Mouse (Mus musculus) left cerebral cortex, adult 11 months (tissue): ENCODE measurements around the gene Dph6.

Source experiments
- DNase-seq: peaks from one replicate; pipeline ENCODE4 v3.0.0; 2022; ENCODE audit warnings: low spot score

Gene Dph6

GRCm38 (mm10) chr2:114540416-114540815, 114.3 kb downstream of the Dph6 start:
- DNase-seq = no peak

GRCm38 (mm10) chr2:114536032-114536431, 118.7 kb downstream of the Dph6 start:
- no peak for DNase-seq

- DNase-seq = no peak
Observed at GRCm38 (mm10) chr2:114531010-114531756, 123.6 kb downstream of the Dph6 start.

- DNase-seq = no peak
Observed at GRCm38 (mm10) chr2:114520414-114520813, 134.3 kb downstream of the Dph6 start.

GRCm38 (mm10) chr2:114519907-114520306, 134.9 kb downstream of the Dph6 start:
- DNase-seq = no peak

- DNase-seq = no peak
Observed at GRCm38 (mm10) chr2:114492398-114492797, 162.4 kb downstream of the Dph6 start.

- no peak for DNase-seq
Observed at GRCm38 (mm10) chr2:114491907-114492306, 162.9 kb downstream of the Dph6 start.

GRCm38 (mm10) chr2:114486980-114487379, 167.8 kb downstream of the Dph6 start:
- DNase-seq = no peak
